Mouse (Mus musculus) midbrain, embryonic 13.5 days (tissue): ENCODE measurements around the gene Elfn1. TPM values are rescaled to one million over a fixed set of nuclear protein-coding genes. Genes with fewer than 3 reads are reported as not detected.
A peak's percentile ranks its signal among the peaks of the same experiment; 100 is the strongest.
"Not testable (repeated sequence)": the region's sequence is repeated elsewhere in the genome, so short reads cannot be mapped to it uniquely, and the experiment has no call there.

Experiments used
- ATAC-seq: fragments of 200-750 bp; cut with Nextera tagmentation; 2 replicates; pipeline ENCODE4 v1.8.0; 2017; ENCODE audit warnings: mild to moderate bottlenecking, moderate TSS enrichment, moderate library complexity
- H3K27ac ChIP-seq: fragments of 300-500 bp; sonication (generic); 2 replicates; pipeline ENCODE4 v1.5.1; 2015; ENCODE audit warnings: inconsistent platforms, mild to moderate bottlenecking, moderate library complexity
- H3K27me3 ChIP-seq: fragments of 300-500 bp; sonication (generic); 2 replicates; pipeline ENCODE4 v1.6.1; 2015; ENCODE audit warnings: mild to moderate bottlenecking, inconsistent platforms
- H3K36me3 ChIP-seq: fragments of 300-500 bp; sonication (generic); 2 replicates; pipeline ENCODE4 v1.6.1; 2015; ENCODE audit warnings: mild to moderate bottlenecking, inconsistent platforms
- H3K4me1 ChIP-seq: fragments of 300-500 bp; sonication (generic); replicated peaks from 2 replicates; pipeline ENCODE4 v1.6.1; 2015; ENCODE audit warnings: inconsistent platforms
- H3K4me2 ChIP-seq: fragments of 300-500 bp; sonication (generic); replicated peaks from 2 replicates; pipeline ENCODE4 v1.6.1; 2015; ENCODE audit warnings: moderate library complexity, mild to moderate bottlenecking, inconsistent platforms
- H3K4me3 ChIP-seq: fragments of 300-500 bp; sonication (generic); replicated peaks from 2 replicates; pipeline ENCODE4 v1.5.1; 2015; ENCODE audit warnings: mild to moderate bottlenecking, inconsistent platforms
- H3K9ac ChIP-seq: fragments of 300-500 bp; sonication (generic); replicated peaks from 2 replicates; pipeline ENCODE4 v1.6.1; 2015; ENCODE audit warnings: mild to moderate bottlenecking, inconsistent platforms
- H3K9me3 ChIP-seq: fragments of 300-500 bp; sonication (generic); 2 replicates; pipeline ENCODE4 v1.6.1; 2016; ENCODE audit warnings: mild to moderate bottlenecking, inconsistent platforms
- WGBS: fragments of 180-500 bp; shearing (Covaris S2); methylation state at CpG from one replicate; pipeline ENCODE4 v1.1.7; 2015; 5-methylcytosine and 5-hydroxymethylcytosine counted together
- polyA plus RNA-seq: library from polyadenylated mRNA; unstranded; fragments of >200 nt; fragmentation: Nextera tagmentation; extraction: Ambion mirVana; gene quantifications from 2 replicates; pipeline ENCODE4 v1.2.1, GENCODE M21; 2015

Gene Elfn1
- polyA plus RNA-seq, 1 experiment from 2014 or later: 1.1 TPM

DNA sequence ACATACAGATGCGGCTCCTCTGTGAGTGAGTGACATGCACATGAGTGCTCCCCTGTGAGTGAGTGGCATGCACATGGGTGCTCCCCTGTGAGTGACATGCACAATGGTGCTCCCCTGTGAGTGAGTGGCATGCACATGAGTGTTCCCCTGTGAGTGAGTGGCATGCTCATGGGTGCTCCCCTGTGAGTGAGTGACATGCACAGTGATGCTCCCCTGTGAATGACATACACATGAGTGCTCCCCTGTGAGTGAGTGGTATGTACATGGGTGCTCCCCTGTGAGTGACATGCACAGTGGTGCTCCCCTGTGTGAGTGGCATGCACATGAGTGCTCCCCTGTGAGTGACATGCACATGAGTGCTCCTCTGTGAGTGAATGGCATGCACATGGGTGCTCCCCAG is 74.2 kb downstream of the Elfn1 start:
- peaks cover 18% of the 10 kb centered on the region for H3K27me3 ChIP-seq
- WGBS: 85% methylated on average over 1 of the region's 1 CpGs
- no peaks in the 10 kb centered on the region; the same call in 1 of the 2 replicates for H3K9me3 ChIP-seq
- H3K4me1 ChIP-seq: peaks cover 14% of the 10 kb centered on the region
- H3K27ac ChIP-seq: no peak overlapping the region
- H3K36me3 ChIP-seq: no peaks in the 10 kb centered on the region
- no peak overlapping the region for H3K4me3 ChIP-seq
- no peak overlapping the region for H3K9ac ChIP-seq
- ATAC-seq: no peak
- H3K4me2 ChIP-seq: no peak overlapping the region

DNA sequence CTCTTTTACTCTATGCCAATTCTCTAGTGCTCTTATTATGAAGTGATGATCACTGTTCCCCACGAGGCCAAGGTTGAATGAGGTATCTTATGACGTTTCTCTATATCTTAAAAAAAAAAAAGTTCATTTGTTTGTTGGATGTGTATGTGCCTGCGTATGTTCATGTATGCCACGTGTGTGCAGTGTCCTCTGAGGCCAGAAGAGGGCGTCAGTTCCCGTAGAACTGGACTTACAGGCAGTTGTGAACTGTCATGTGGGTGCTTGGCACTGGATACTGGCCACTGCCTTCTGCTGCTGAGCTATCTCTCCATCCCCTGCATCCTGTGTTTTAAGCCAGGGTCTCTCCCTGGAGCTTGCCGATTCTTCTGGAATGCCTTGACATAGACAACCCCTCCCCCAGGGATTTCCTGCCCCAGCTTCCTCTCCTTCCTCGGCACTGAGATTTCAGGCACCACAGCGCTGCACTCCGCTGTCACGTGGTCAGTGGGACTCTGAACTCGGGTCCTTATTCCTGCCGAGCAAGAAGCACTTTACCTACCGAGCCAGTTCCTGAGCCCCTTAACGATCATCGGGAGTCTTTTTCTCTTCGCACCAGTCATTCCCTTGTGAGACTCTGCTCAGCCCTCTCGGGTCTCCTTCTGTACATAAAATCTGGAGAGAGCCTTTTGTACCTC is 77.5 kb downstream of the Elfn1 start:
- H3K4me2 ChIP-seq: no peak overlapping the region
- H3K9ac ChIP-seq: no peak overlapping the region
- 46% methylated on average over 18 of the region's 18 CpGs for WGBS
- H3K27me3 ChIP-seq: 0 out of 2 replicates have a peak, but pooled peaks cover 4% of the 10 kb centered on the region
- no peaks in the 10 kb centered on the region for H3K4me1 ChIP-seq
- no peak for ATAC-seq
- H3K36me3 ChIP-seq: no peaks in the 10 kb centered on the region
- no peak overlapping the region for H3K4me3 ChIP-seq
- no peak overlapping the region for H3K27ac ChIP-seq
- H3K9me3 ChIP-seq: peaks cover 14% of the 10 kb centered on the region

- Histone ChIP-seq H3K9me3 (peaks cover 29% of the 10 kb centered on the region), H3K4me2 (no peak overlapping the region), H3K4me3 (no peak overlapping the region), H3K27me3 (0 out of 2 replicates have a peak, but pooled peaks cover under 1% of the 10 kb centered on the region), H3K27ac (no peak overlapping the region), H3K9ac (no peak overlapping the region), H3K36me3 (no peaks in the 10 kb centered on the region), H3K4me1 (no peaks in the 10 kb centered on the region)
- WGBS: 88% methylated on average over 3 of the region's 3 CpGs
- no peak for ATAC-seq
These were observed 83.8 kb downstream of the Elfn1 start for GRCm38 (mm10) chr5:139991531-139991930.

GRCm38 (mm10) chr5:139998321-139998720 is 90.6 kb downstream of the Elfn1 start:
- not testable (repeated sequence) for H3K4me3 ChIP-seq, H3K4me1 ChIP-seq, H3K4me2 ChIP-seq, ATAC-seq, H3K9me3 ChIP-seq, H3K27ac ChIP-seq, H3K36me3 ChIP-seq, H3K9ac ChIP-seq, H3K27me3 ChIP-seq
- WGBS: 77% methylated on average over 12 of the region's 12 CpGs

DNA sequence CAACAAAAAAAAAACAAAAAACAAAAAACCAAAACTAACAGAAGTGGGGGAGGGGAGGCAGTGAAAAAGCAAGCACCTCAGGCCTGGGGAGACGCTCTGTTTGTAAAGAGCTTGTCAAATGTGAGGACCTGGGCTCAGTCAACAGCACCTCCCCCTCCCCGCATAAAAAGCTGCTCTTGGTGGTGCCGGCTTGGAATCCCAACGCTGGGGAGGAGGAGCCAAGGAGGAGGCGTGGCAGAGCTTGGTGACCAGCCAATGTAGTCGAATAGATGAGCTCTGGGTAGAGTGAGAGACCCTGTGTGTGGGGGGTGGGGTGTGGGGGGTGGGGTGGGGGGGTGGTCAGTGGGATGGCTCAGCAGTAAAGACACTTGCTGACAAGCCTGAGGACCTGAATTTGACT is 91.2 kb downstream of the Elfn1 start:
- Histone ChIP-seq H3K36me3 (no peaks in the 10 kb centered on the region), H3K4me3 (no peak overlapping the region), H3K4me2 (no peak overlapping the region), H3K9ac (no peak overlapping the region), H3K4me1 (peaks cover 4% of the 10 kb centered on the region), H3K27ac (no peak overlapping the region), H3K27me3 (peaks cover 10% of the 10 kb centered on the region), H3K9me3 (no peaks in the 10 kb centered on the region)
- ATAC-seq: no peak
- WGBS: 28% methylated on average over 6 of the region's 6 CpGs

DNA sequence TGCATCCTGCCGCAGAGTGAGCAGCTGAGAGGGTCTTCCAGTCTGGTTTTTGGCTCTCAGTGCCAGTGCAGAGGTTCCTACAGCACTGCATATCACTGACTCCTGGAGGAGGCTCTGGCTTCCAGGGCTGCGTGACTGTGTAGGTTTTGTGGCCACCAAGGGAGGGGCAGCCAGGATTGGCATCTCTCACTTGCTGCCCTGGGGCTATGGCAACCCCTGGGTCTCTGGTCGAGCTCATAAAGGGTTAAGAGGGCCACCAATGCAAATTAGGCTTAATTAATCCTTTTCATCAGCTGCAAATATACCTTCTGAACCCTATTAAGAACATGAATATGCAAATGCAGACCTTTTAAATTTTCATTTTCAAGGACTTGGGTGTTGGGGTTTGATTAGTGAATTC is 94.8 kb downstream of the Elfn1 start:
- 49% methylated on average over 3 of the region's 3 CpGs for WGBS
- Histone ChIP-seq H3K4me1 (peaks cover 14% of the 10 kb centered on the region), H3K9ac (no peak overlapping the region), H3K27ac (no peak overlapping the region), H3K36me3 (no peaks in the 10 kb centered on the region), H3K4me3 (no peak overlapping the region), H3K27me3 (peaks cover 43% of the 10 kb centered on the region), H3K9me3 (no peaks in the 10 kb centered on the region), H3K4me2 (no peak overlapping the region)
- ATAC-seq: peak; percentile 27; the same call in 1 of the 2 replicates

DNA sequence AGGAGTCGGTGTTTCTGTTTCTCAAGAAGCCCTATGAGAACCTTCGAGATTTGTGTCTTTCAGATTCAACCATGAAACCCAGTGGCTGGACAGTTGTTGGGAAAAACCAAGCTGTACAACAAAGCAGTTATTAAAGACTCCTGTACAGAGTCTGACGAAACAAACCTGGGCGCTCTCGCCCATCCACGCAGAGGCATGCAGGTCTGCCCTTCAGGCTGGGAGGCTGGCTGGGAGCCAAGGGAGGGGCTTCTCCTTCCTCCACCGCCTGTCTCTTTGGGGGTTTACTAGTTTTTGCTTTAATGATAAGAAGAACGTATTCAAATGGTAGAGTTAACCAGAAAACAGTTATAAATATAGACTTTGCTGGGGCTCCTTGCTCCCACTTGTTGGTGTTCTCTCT is 99.1 kb downstream of the Elfn1 start:
- WGBS: 65% methylated on average over 8 of the region's 8 CpGs
- H3K27me3 ChIP-seq: peaks cover 68% of the 10 kb centered on the region
- no peak for ATAC-seq
- H3K9me3 ChIP-seq: no peaks in the 10 kb centered on the region
- no peak overlapping the region for H3K9ac ChIP-seq
- H3K4me1 ChIP-seq: peaks cover 32% of the 10 kb centered on the region
- H3K27ac ChIP-seq: no peak overlapping the region
- H3K4me3 ChIP-seq: no peak overlapping the region
- no peak overlapping the region for H3K4me2 ChIP-seq
- no peaks in the 10 kb centered on the region for H3K36me3 ChIP-seq

GRCm38 (mm10) chr5:140007656-140008522 is 100.1 kb downstream of the Elfn1 start:
- Histone ChIP-seq H3K4me1 (peaks cover 27% of the 10 kb centered on the region), H3K36me3 (no peaks in the 10 kb centered on the region), H3K4me2 (no peak overlapping the region), H3K9me3 (no peaks in the 10 kb centered on the region), H3K9ac (peak overlapping the region; percentile 39; the same call in 1 of the 2 replicates), H3K4me3 (no peak overlapping the region), H3K27me3 (peaks cover 72% of the 10 kb centered on the region), H3K27ac (no peak overlapping the region)
- WGBS: 15% methylated on average over 9 of the region's 9 CpGs
- peak; percentile 76 for ATAC-seq

DNA sequence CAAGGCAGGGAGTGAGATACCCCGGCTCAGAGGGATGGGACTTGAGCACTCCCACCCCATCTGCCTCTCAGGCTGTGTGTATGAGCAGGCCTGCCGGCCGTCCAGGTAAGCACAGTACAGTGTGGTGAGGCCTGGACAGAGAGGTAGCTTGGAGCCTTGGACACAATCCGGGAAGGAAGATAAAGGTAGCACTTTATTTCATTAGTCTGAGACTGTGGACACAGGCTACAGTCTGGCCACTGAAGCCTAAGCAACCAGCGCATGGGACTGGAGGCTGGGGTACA is 100.7 kb downstream of the Elfn1 start:
- Histone ChIP-seq H3K27me3 (peaks cover 71% of the 10 kb centered on the region), H3K4me2 (no peak overlapping the region), H3K36me3 (no peaks in the 10 kb centered on the region), H3K9me3 (no peaks in the 10 kb centered on the region), H3K27ac (no peak overlapping the region), H3K4me3 (no peak overlapping the region), H3K9ac (peak overlapping the region; percentile 39; the same call in 1 of the 2 replicates), H3K4me1 (peaks cover 28% of the 10 kb centered on the region)
- peak; percentile 66 for ATAC-seq
- whole genome bisulfite sequencing: 47% methylated on average over 5 of the region's 5 CpGs

- Histone ChIP-seq H3K4me1 (peaks cover 35% of the 10 kb centered on the region), H3K9me3 (no peaks in the 10 kb centered on the region), H3K36me3 (no peaks in the 10 kb centered on the region), H3K4me3 (no peak overlapping the region), H3K27me3 (peaks cover 67% of the 10 kb centered on the region), H3K27ac (no peak overlapping the region), H3K9ac (no peak overlapping the region), H3K4me2 (no peak overlapping the region)
- WGBS: 78% methylated on average over 7 of the region's 7 CpGs
- ATAC-seq: no peak
These were observed 101.4 kb downstream of the Elfn1 start for GRCm38 (mm10) chr5:140009083-140009655.

GRCm38 (mm10) chr5:140010405-140010804 is 102.7 kb downstream of the Elfn1 start:
- Histone ChIP-seq H3K36me3 (no peaks in the 10 kb centered on the region), H3K27ac (no peak overlapping the region), H3K9me3 (no peaks in the 10 kb centered on the region), H3K4me3 (no peak overlapping the region), H3K4me1 (peaks cover 35% of the 10 kb centered on the region), H3K9ac (no peak overlapping the region), H3K4me2 (no peak overlapping the region), H3K27me3 (peaks cover 55% of the 10 kb centered on the region)
- no peak for ATAC-seq
- 73% methylated on average over 3 of the region's 3 CpGs for WGBS

DNA sequence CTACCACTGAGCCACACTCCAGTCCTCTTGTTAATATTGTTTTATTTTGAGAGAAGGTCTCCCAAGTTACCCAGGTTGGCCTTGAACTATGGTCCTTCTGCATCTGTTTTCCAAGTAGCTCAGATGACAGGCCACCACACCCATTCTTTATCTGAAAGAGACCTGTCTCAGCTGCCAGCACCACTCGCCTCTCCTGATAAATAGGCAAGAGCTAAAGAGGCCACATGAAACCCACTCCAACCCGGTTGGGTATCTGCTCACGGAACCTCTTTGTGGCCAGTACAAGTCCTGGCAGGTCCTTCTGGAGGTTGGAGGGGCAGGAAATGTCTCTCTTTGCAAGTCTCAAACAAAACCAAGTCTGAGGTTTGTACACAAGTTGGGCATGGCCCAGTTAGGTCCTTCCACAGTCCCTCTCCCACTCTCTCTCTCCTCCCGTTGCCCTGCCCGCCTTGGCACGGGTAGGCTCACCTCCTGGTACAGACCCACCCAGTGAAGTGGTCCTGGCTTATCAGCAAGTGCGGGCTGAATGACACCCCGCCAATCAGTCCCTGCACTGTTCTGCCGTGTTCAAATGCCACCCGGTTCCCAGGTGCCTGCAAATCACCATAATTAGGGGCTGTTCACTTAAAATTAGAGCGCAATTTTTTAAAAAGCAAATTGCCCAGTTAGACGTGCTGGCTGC is 104.7 kb downstream of the Elfn1 start:
- peaks cover 36% of the 10 kb centered on the region for H3K27me3 ChIP-seq
- no peak overlapping the region for H3K27ac ChIP-seq
- H3K9ac ChIP-seq: no peak overlapping the region
- H3K4me2 ChIP-seq: no peak overlapping the region
- WGBS: 92% methylated on average over 12 of the region's 12 CpGs
- no peaks in the 10 kb centered on the region for H3K36me3 ChIP-seq
- no peak overlapping the region for H3K4me3 ChIP-seq
- no peak for ATAC-seq
- peaks cover 27% of the 10 kb centered on the region for H3K4me1 ChIP-seq
- H3K9me3 ChIP-seq: no peaks in the 10 kb centered on the region
